Mouse (Mus musculus) spleen, adult 2 months (tissue): ENCODE measurements around the gene Rpn1.

Experiments used
- CTCF ChIP-seq: fragments of 200-500 bp; IDR thresholded peaks from 2 replicates; pipeline ENCODE4 v1.5.1; 2011; ENCODE audit warnings: mild to moderate bottlenecking, inconsistent platforms; ENCODE audit not compliant: insufficient read depth, insufficient read length, insufficient replicate concordance; ENCODE audit errors: extremely low read depth
- POLR2A ChIP-seq: fragments of 200-500 bp; IDR thresholded peaks from 2 replicates; pipeline ENCODE4 v1.6.1; 2011; ENCODE audit warnings: low read depth, low read length, inconsistent platforms

GRCm38 (mm10) chr6:88037471-88038045, 46.7 kb upstream of the Rpn1 start:
- TF ChIP-seq POLR2A (no peak), CTCF (no peak)
